Mouse (Mus musculus) forebrain, embryonic 11.5 days (tissue): ENCODE results near the gene Mdm2. TPM values are rescaled to one million over a fixed set of nuclear protein-coding genes. Genes with fewer than 3 reads are reported as not detected.

Experiments used
- ATAC-seq: fragments of 200-750 bp; cut with Nextera tagmentation; replicated peaks from 2 replicates; pipeline ENCODE4 v1.8.0; 2017; ENCODE audit warnings: moderate TSS enrichment; ENCODE audit not compliant: low FRiP score
- DNase-seq: peaks from one replicate; pipeline ENCODE4 v3.0.0-alpha.2; 2017; ENCODE audit warnings: low spot score
- H3K27ac ChIP-seq: fragments of 300-500 bp; sonication (generic); 2 replicates; pipeline ENCODE4 v1.5.1; 2014; ENCODE audit warnings: low read depth, low read length
- H3K27me3 ChIP-seq: fragments of 300-500 bp; sonication (generic); 2 replicates; pipeline ENCODE4 v1.6.1; 2014; ENCODE audit warnings: mild to moderate bottlenecking, low read length, mixed read lengths; ENCODE audit not compliant: control insufficient read depth, insufficient read depth
- H3K36me3 ChIP-seq: fragments of 300-500 bp; sonication (generic); 2 replicates; pipeline ENCODE4 v1.6.1; 2014; ENCODE audit warnings: mild to moderate bottlenecking, low read length, moderate library complexity, mixed read lengths; ENCODE audit not compliant: control insufficient read depth, insufficient read depth
- H3K4me1 ChIP-seq: fragments of 300-500 bp; sonication (generic); replicated peaks from 2 replicates; pipeline ENCODE4 v1.6.1; 2014; ENCODE audit warnings: low read length, mixed read lengths; ENCODE audit not compliant: control insufficient read depth, insufficient read depth
- H3K4me2 ChIP-seq: fragments of 300-500 bp; sonication (generic); 2 replicates; pipeline ENCODE4 v1.6.1; 2014; ENCODE audit warnings: low read depth, mild to moderate bottlenecking, low read length, moderate library complexity, mixed read lengths; ENCODE audit not compliant: severe bottlenecking
- H3K4me3 ChIP-seq: fragments of 300-500 bp; sonication (generic); 2 replicates; pipeline ENCODE4 v1.5.1; 2014; ENCODE audit warnings: low read depth, low read length
- H3K9ac ChIP-seq: fragments of 300-500 bp; sonication (generic); 2 replicates; pipeline ENCODE4 v1.6.1; 2014; ENCODE audit warnings: low read length
- H3K9me3 ChIP-seq: fragments of 300-500 bp; sonication (generic); 2 replicates; pipeline ENCODE4 v1.6.1; 2016; ENCODE audit warnings: low read length, mixed read lengths; ENCODE audit not compliant: control insufficient read depth
- WGBS: fragments of 180-500 bp; shearing (Covaris S2); extraction: QIAGEN DNeasy Blood & Tissue Kit; methylation state at CpG from one replicate; pipeline ENCODE4 v1.1.7; 2014; 5-methylcytosine and 5-hydroxymethylcytosine counted together
- polyA plus RNA-seq: library from polyadenylated mRNA; unstranded; fragments of >200 nt; fragmentation: Nextera tagmentation; extraction: Ambion mirVana; gene quantifications from 2 replicates; pipeline ENCODE4 v1.2.1, GENCODE M21; 2014

Mdm2 gene
- polyA plus RNA-seq, 1 experiment from 2014 or later = 91.6 TPM

- no peak for DNase-seq
- Histone ChIP-seq H3K4me2 (no peak overlapping the region), H3K9me3 (no peaks in the 10 kb centered on the region), H3K27ac (no peak overlapping the region), H3K36me3 (no peaks in the 10 kb centered on the region), H3K4me1 (no peaks in the 10 kb centered on the region), H3K4me3 (no peak overlapping the region), H3K27me3 (no peaks in the 10 kb centered on the region), H3K9ac (no peak overlapping the region)
- WGBS = 85% methylated on average over 5 of the region's 5 CpGs
- ATAC-seq = no peak
These were observed 39.8 kb downstream of the Mdm2 start for GRCm38 (mm10) chr10:117670791-117671190.

- H3K27ac ChIP-seq = no peak overlapping the region
- H3K27me3 ChIP-seq = no peaks in the 10 kb centered on the region
- H3K9me3 ChIP-seq = no peaks in the 10 kb centered on the region
- no peak overlapping the region for H3K4me3 ChIP-seq
- no peaks in the 10 kb centered on the region for H3K4me1 ChIP-seq
- no peaks in the 10 kb centered on the region for H3K36me3 ChIP-seq
- WGBS = 77% methylated on average over 3 of the region's 3 CpGs
- no peak overlapping the region for H3K4me2 ChIP-seq
- DNase-seq = no peak
- ATAC-seq = no peak
- no peak overlapping the region for H3K9ac ChIP-seq
These were observed 40.5 kb downstream of the Mdm2 start for GRCm38 (mm10) chr10:117670092-117670491.

GRCm38 (mm10) chr10:117669449-117670090 lies 41.0 kb downstream of the Mdm2 start:
- DNase-seq = no peak
- no peaks in the 10 kb centered on the region for H3K36me3 ChIP-seq
- ATAC-seq = no peak
- no peaks in the 10 kb centered on the region for H3K4me1 ChIP-seq
- H3K9me3 ChIP-seq = no peaks in the 10 kb centered on the region
- no peak overlapping the region for H3K4me2 ChIP-seq
- H3K27me3 ChIP-seq = no peaks in the 10 kb centered on the region
- no peak overlapping the region for H3K9ac ChIP-seq
- H3K4me3 ChIP-seq = no peak overlapping the region
- H3K27ac ChIP-seq = no peak overlapping the region
- WGBS = 76% methylated on average over 10 of the region's 10 CpGs

- H3K4me1 ChIP-seq = no peaks in the 10 kb centered on the region; the same call in 1 of the 2 replicates
- ATAC-seq (no peak), DNase-seq (no peak)
- H3K9ac ChIP-seq = no peak overlapping the region
- no peaks in the 10 kb centered on the region for H3K9me3 ChIP-seq
- H3K36me3 ChIP-seq = no peaks in the 10 kb centered on the region
- no peak overlapping the region for H3K4me2 ChIP-seq
- no peak overlapping the region for H3K4me3 ChIP-seq
- no peak overlapping the region for H3K27ac ChIP-seq
- H3K27me3 ChIP-seq = no peaks in the 10 kb centered on the region
- WGBS = 92% methylated on average over 10 of the region's 10 CpGs
These were observed 41.8 kb downstream of the Mdm2 start for GRCm38 (mm10) chr10:117668546-117669300.

- H3K27me3 ChIP-seq = no peaks in the 10 kb centered on the region
- no peak for ATAC-seq
- 94% methylated on average over 28 of the region's 28 CpGs for WGBS
- no peaks in the 10 kb centered on the region for H3K36me3 ChIP-seq
- no peak for DNase-seq
- no peaks in the 10 kb centered on the region for H3K9me3 ChIP-seq
- H3K4me1 ChIP-seq = no peaks in the 10 kb centered on the region; the same call in 1 of the 2 replicates
- H3K27ac ChIP-seq = no peak overlapping the region
- no peak overlapping the region for H3K4me2 ChIP-seq
- no peak overlapping the region for H3K9ac ChIP-seq
- H3K4me3 ChIP-seq = no peak overlapping the region
These were observed 42.7 kb downstream of the Mdm2 start for GRCm38 (mm10) chr10:117667663-117668507.

- DNase-seq = no peak
- H3K36me3 ChIP-seq = no peaks in the 10 kb centered on the region
- 90% methylated on average over 9 of the region's 9 CpGs for WGBS
- no peak overlapping the region for H3K4me2 ChIP-seq
- no peaks in the 10 kb centered on the region; the same call in 1 of the 2 replicates for H3K4me1 ChIP-seq
- no peak overlapping the region for H3K4me3 ChIP-seq
- no peak overlapping the region for H3K27ac ChIP-seq
- no peaks in the 10 kb centered on the region for H3K9me3 ChIP-seq
- no peak for ATAC-seq
- no peaks in the 10 kb centered on the region for H3K27me3 ChIP-seq
- no peak overlapping the region for H3K9ac ChIP-seq
These were observed 43.5 kb downstream of the Mdm2 start for GRCm38 (mm10) chr10:117666947-117667630.

GRCm38 (mm10) chr10:117666361-117666760 lies 44.2 kb downstream of the Mdm2 start:
- ATAC-seq = no peak
- H3K9me3 ChIP-seq = no peaks in the 10 kb centered on the region

More at GRCm38 (mm10) chr10:117666361-117666760, 44.2 kb downstream of the Mdm2 start:
- DNase-seq = no peak
- H3K27ac ChIP-seq = no peak overlapping the region
- H3K9ac ChIP-seq = no peak overlapping the region
- H3K4me1 ChIP-seq = no peaks in the 10 kb centered on the region; the same call in 1 of the 2 replicates
- no peak overlapping the region for H3K4me3 ChIP-seq
- H3K4me2 ChIP-seq = no peak overlapping the region
- WGBS = 97% methylated on average over 3 of the region's 3 CpGs
- H3K27me3 ChIP-seq = no peaks in the 10 kb centered on the region
- no peaks in the 10 kb centered on the region for H3K36me3 ChIP-seq
